Mouse (Mus musculus) E14TG2a.4 (cell line): ENCODE measurements at regions not wholly inside any gene's neighbourhood (a gene's known extent, or its start where the extent isn't known, plus 50 kb on each side); places are given as distances from the start of the nearest gene placed in this dataset.

Experiments used
- CTCF ChIP-seq: conservative IDR thresholded peaks from 2 replicates; pipeline ENCODE4 v1.5.1; 2014; ENCODE audit warnings: low read length
- NANOG ChIP-seq: IDR thresholded peaks from 2 replicates; pipeline ENCODE4 v1.6.1; 2014; ENCODE audit warnings: borderline replicate concordance, low read length, mixed read lengths

- TF ChIP-seq CTCF (no peak), NANOG (no peak)
These were observed 462.0 kb upstream of the Gm10306 start for GRCm38 (mm10) chr4:94094379-94094778.
